Mouse (Mus musculus) hindbrain, embryonic 13.5 days (tissue): ENCODE measurements around the gene Chrm4. TPM values are rescaled to one million over a fixed set of nuclear protein-coding genes. Genes with fewer than 3 reads are reported as not detected.
A peak's percentile ranks its signal among the peaks of the same experiment; 100 is the strongest.

Source experiments
- ATAC-seq: fragments of 200-750 bp; cut with Nextera tagmentation; 2 replicates; pipeline ENCODE4 v1.8.0; 2017; ENCODE audit warnings: moderate TSS enrichment; ENCODE audit not compliant: low FRiP score
- H3K27ac ChIP-seq: fragments of 300-500 bp; sonication (generic); 2 replicates; pipeline ENCODE4 v1.5.1; 2015; ENCODE audit warnings: inconsistent platforms, mild to moderate bottlenecking, moderate library complexity
- H3K27me3 ChIP-seq: fragments of 300-500 bp; sonication (generic); 2 replicates; pipeline ENCODE4 v1.6.1; 2015; ENCODE audit warnings: mild to moderate bottlenecking, inconsistent platforms
- H3K36me3 ChIP-seq: fragments of 300-500 bp; sonication (generic); 2 replicates; pipeline ENCODE4 v1.6.1; 2015; ENCODE audit warnings: mild to moderate bottlenecking, inconsistent platforms
- H3K4me1 ChIP-seq: fragments of 300-500 bp; sonication (generic); replicated peaks from 2 replicates; pipeline ENCODE4 v1.6.1; 2015; ENCODE audit warnings: inconsistent platforms
- H3K4me2 ChIP-seq: fragments of 300-500 bp; sonication (generic); 2 replicates; pipeline ENCODE4 v1.6.1; 2015; ENCODE audit warnings: inconsistent platforms, mild to moderate bottlenecking, moderate library complexity
- H3K4me3 ChIP-seq: fragments of 300-500 bp; sonication (generic); 2 replicates; pipeline ENCODE4 v1.5.1; 2015; ENCODE audit warnings: mild to moderate bottlenecking, inconsistent platforms
- H3K9ac ChIP-seq: fragments of 300-500 bp; sonication (generic); 2 replicates; pipeline ENCODE4 v1.6.1; 2015; ENCODE audit warnings: mild to moderate bottlenecking, inconsistent platforms
- H3K9me3 ChIP-seq: fragments of 300-500 bp; sonication (generic); 2 replicates; pipeline ENCODE4 v1.6.1; 2016; ENCODE audit warnings: inconsistent platforms
- WGBS: fragments of 180-500 bp; shearing (Covaris S2); methylation state at CpG from one replicate; pipeline ENCODE4 v1.1.7; 2015; 5-methylcytosine and 5-hydroxymethylcytosine counted together
- polyA plus RNA-seq: library from polyadenylated mRNA; unstranded; fragments of >200 nt; fragmentation: Nextera tagmentation; extraction: Ambion mirVana; gene quantifications from 2 replicates; pipeline ENCODE4 v1.2.1, GENCODE M21; 2015

Gene Chrm4
- 1.0 and 1.1 TPM in 2 replicates for polyA plus RNA-seq

- Histone ChIP-seq H3K36me3 (no peaks in the 10 kb centered on the region), H3K27me3 (peaks cover 51% of the 10 kb centered on the region)
- WGBS, result 92% methylated on average over 3 of the region's 3 CpGs
These were observed at the start of gene Chrm4 for GRCm38 (mm10) chr2:91926949-91927348. Gene Chrm4 (plus strand): TSS chr2:91927249.

GRCm38 (mm10) chr2:91878387-91879180 is 48.5 kb upstream of the Chrm4 start:
- Histone ChIP-seq H3K9me3 (no peaks in the 10 kb centered on the region), H3K4me1 (0 out of 2 replicates have a peak, but pooled peaks cover 6% of the 10 kb centered on the region), H3K4me3 (no peak overlapping the region), H3K27me3 (no peaks in the 10 kb centered on the region), H3K36me3 (peaks cover 15% of the 10 kb centered on the region), H3K27ac (peak overlapping the region; percentile 58), H3K4me2 (no peak overlapping the region), H3K9ac (no peak overlapping the region)
- 73% methylated on average over 7 of the region's 7 CpGs for WGBS
- ATAC-seq, result no peak

More at GRCm38 (mm10) chr2:91926949-91927348, at the start of gene Chrm4:
- H3K9me3 ChIP-seq, result no peaks in the 10 kb centered on the region
- H3K27ac ChIP-seq, result no peak within 1 kb of the TSS
- peaks cover 52% of the 10 kb centered on the region for H3K4me1 ChIP-seq
- no peak for ATAC-seq
- H3K4me2 ChIP-seq, result no peak within 1 kb of the TSS
- H3K9ac ChIP-seq, result no peak within 1 kb of the TSS
- H3K4me3 ChIP-seq, result no peak within 1 kb of the TSS

- ATAC-seq, result no peak
- Histone ChIP-seq H3K9ac (no peak overlapping the region), H3K27ac (no peak overlapping the region), H3K36me3 (peaks cover 22% of the 10 kb centered on the region), H3K4me2 (no peak overlapping the region), H3K4me3 (no peak overlapping the region), H3K4me1 (0 out of 2 replicates have a peak, but pooled peaks cover under 1% of the 10 kb centered on the region), H3K27me3 (no peaks in the 10 kb centered on the region), H3K9me3 (no peaks in the 10 kb centered on the region)
- 75% methylated on average over 4 of the region's 4 CpGs for WGBS
These were observed 43.1 kb upstream of the Chrm4 start for GRCm38 (mm10) chr2:91883961-91884360.

- no peak for ATAC-seq
These were observed 42.4 kb upstream of the Chrm4 start for GRCm38 (mm10) chr2:91884616-91885015.

GRCm38 (mm10) chr2:91894716-91895115 is 32.3 kb upstream of the Chrm4 start:
- Histone ChIP-seq H3K4me1 (no peaks in the 10 kb centered on the region), H3K9me3 (no peaks in the 10 kb centered on the region), H3K27me3 (no peaks in the 10 kb centered on the region), H3K36me3 (no peaks in the 10 kb centered on the region; the same call in 1 of the 2 replicates), H3K4me3 (no peak overlapping the region), H3K4me2 (no peak overlapping the region), H3K9ac (no peak overlapping the region), H3K27ac (no peak overlapping the region)
- no peak for ATAC-seq
- 84% methylated on average over 3 of the region's 3 CpGs for WGBS

More at GRCm38 (mm10) chr2:91884616-91885015, 42.4 kb upstream of the Chrm4 start:
- H3K4me3 ChIP-seq, result no peak overlapping the region
- no peaks in the 10 kb centered on the region for H3K4me1 ChIP-seq
- no peak overlapping the region for H3K4me2 ChIP-seq
- H3K9me3 ChIP-seq, result no peaks in the 10 kb centered on the region
- no peaks in the 10 kb centered on the region for H3K27me3 ChIP-seq
- 78% methylated on average over 4 of the region's 4 CpGs for WGBS
- H3K27ac ChIP-seq, result no peak overlapping the region
- H3K9ac ChIP-seq, result no peak overlapping the region
- peaks cover 22% of the 10 kb centered on the region for H3K36me3 ChIP-seq

- Histone ChIP-seq H3K4me1 (no peaks in the 10 kb centered on the region), H3K4me3 (no peak overlapping the region), H3K9me3 (no peaks in the 10 kb centered on the region), H3K4me2 (no peak overlapping the region), H3K36me3 (peaks cover 6% of the 10 kb centered on the region), H3K27me3 (no peaks in the 10 kb centered on the region), H3K9ac (no peak overlapping the region), H3K27ac (no peak overlapping the region)
- ATAC-seq, result no peak
- WGBS, result 91% methylated on average over 3 of the region's 3 CpGs
These were observed 31.6 kb upstream of the Chrm4 start for GRCm38 (mm10) chr2:91895401-91895800.

- H3K4me2 ChIP-seq, result no peak overlapping the region
- H3K36me3 ChIP-seq, result peaks cover 13% of the 10 kb centered on the region
- no peak for ATAC-seq
- no peak overlapping the region for H3K4me3 ChIP-seq
- no peak overlapping the region for H3K9ac ChIP-seq
- no peak overlapping the region for H3K27ac ChIP-seq
- H3K4me1 ChIP-seq, result no peaks in the 10 kb centered on the region
- no peaks in the 10 kb centered on the region for H3K9me3 ChIP-seq
- no peaks in the 10 kb centered on the region for H3K27me3 ChIP-seq
These were observed 29.1 kb upstream of the Chrm4 start for GRCm38 (mm10) chr2:91897968-91898367.

- WGBS, result 92% methylated on average over 3 of the region's 3 CpGs
These were observed 27.9 kb upstream of the Chrm4 start for GRCm38 (mm10) chr2:91899141-91899540.

GRCm38 (mm10) chr2:91900431-91900830 is 26.6 kb upstream of the Chrm4 start:
- Histone ChIP-seq H3K27ac (no peak overlapping the region), H3K4me3 (no peak overlapping the region), H3K27me3 (no peaks in the 10 kb centered on the region), H3K36me3 (peaks cover 13% of the 10 kb centered on the region), H3K4me2 (no peak overlapping the region), H3K9me3 (no peaks in the 10 kb centered on the region), H3K9ac (no peak overlapping the region), H3K4me1 (peaks cover 11% of the 10 kb centered on the region)
- ATAC-seq, result no peak
- WGBS, result 92% methylated on average over 8 of the region's 8 CpGs

More at GRCm38 (mm10) chr2:91899141-91899540, 27.9 kb upstream of the Chrm4 start:
- peaks cover 13% of the 10 kb centered on the region for H3K36me3 ChIP-seq
- no peak for ATAC-seq
- H3K4me2 ChIP-seq, result no peak overlapping the region
- H3K27me3 ChIP-seq, result no peaks in the 10 kb centered on the region
- no peak overlapping the region for H3K27ac ChIP-seq
- no peaks in the 10 kb centered on the region for H3K4me1 ChIP-seq
- H3K4me3 ChIP-seq, result no peak overlapping the region
- H3K9me3 ChIP-seq, result no peaks in the 10 kb centered on the region
- no peak overlapping the region for H3K9ac ChIP-seq

GRCm38 (mm10) chr2:91902336-91902735 is 24.7 kb upstream of the Chrm4 start:
- peaks cover 19% of the 10 kb centered on the region for H3K36me3 ChIP-seq
- H3K27me3 ChIP-seq, result no peaks in the 10 kb centered on the region
- 65% methylated on average over 5 of the region's 5 CpGs for WGBS
- peaks cover 12% of the 10 kb centered on the region for H3K4me1 ChIP-seq
- H3K4me2 ChIP-seq, result no peak overlapping the region
- no peak overlapping the region for H3K9ac ChIP-seq
- no peak overlapping the region for H3K27ac ChIP-seq
- no peaks in the 10 kb centered on the region for H3K9me3 ChIP-seq
- H3K4me3 ChIP-seq, result no peak overlapping the region
- no peak for ATAC-seq

GRCm38 (mm10) chr2:91903171-91903925 is 23.7 kb upstream of the Chrm4 start:
- Histone ChIP-seq H3K27me3 (no peaks in the 10 kb centered on the region), H3K36me3 (peaks cover 23% of the 10 kb centered on the region), H3K9ac (no peak overlapping the region), H3K27ac (no peak overlapping the region), H3K4me1 (peaks cover 12% of the 10 kb centered on the region), H3K9me3 (no peaks in the 10 kb centered on the region), H3K4me2 (no peak overlapping the region), H3K4me3 (no peak overlapping the region)
- 91% methylated on average over 3 of the region's 3 CpGs for WGBS
- no peak for ATAC-seq

GRCm38 (mm10) chr2:91904618-91905307 is 22.3 kb upstream of the Chrm4 start:
- no peak overlapping the region for H3K4me2 ChIP-seq
- H3K9me3 ChIP-seq, result no peaks in the 10 kb centered on the region
- no peak overlapping the region for H3K4me3 ChIP-seq
- ATAC-seq, result 0 out of 2 replicates have a peak, but pooled peaks have one; percentile 68
- no peaks in the 10 kb centered on the region for H3K27me3 ChIP-seq
- 53% methylated on average over 5 of the region's 5 CpGs for whole genome bisulfite sequencing
- H3K27ac ChIP-seq, result peak overlapping the region; percentile 75
- peaks cover 12% of the 10 kb centered on the region for H3K4me1 ChIP-seq
- H3K9ac ChIP-seq, result no peak overlapping the region
- peaks cover 30% of the 10 kb centered on the region for H3K36me3 ChIP-seq
